Mouse (Mus musculus) left cerebral cortex, adult 2 months (tissue): ENCODE measurements around the gene Minpp1. TPM values are rescaled to one million over a fixed set of nuclear protein-coding genes. Genes with fewer than 3 reads are reported as not detected.
"Not testable (repeated sequence)": the region's sequence is repeated elsewhere in the genome, so short reads cannot be mapped to it uniquely, and the experiment has no call there.

ENCODE experiments used
- DNase-seq, 2 experiments: peaks; one replicate each; pipeline ENCODE4 v3.0.0; 2021 to 2022; ENCODE audit warnings: low spot score in 2 of 2, mixed read lengths in 1 of 2; ENCODE audit errors: extremely low spot score in 1 of 2
- H3K27ac ChIP-seq: fragments of 200-600 bp; 2 replicates; pipeline ENCODE4 v1.8.1; 2022
- H3K4me3 ChIP-seq: fragments of 200-600 bp; 2 replicates; pipeline ENCODE4 v1.8.1; 2022
- CTCF ChIP-seq: fragments of 200-600 bp; IDR thresholded peaks from 2 replicates; pipeline ENCODE4 v1.8.1; 2022; ENCODE audit warnings: antibody characterized with exemption, mild to moderate bottlenecking, moderate library complexity
- intact Hi-C: fragments of 180-260 bp; cut with DNase I; formaldehyde crosslinking; loops from one replicate; pipeline ENCODE4 v1.15.1; 2025
- long read RNA-seq, 2 experiments: library from polyadenylated mRNA; stranded (forward); transcript quantifications; one replicate each; pipeline ENCODE4 v2.0.0; 2021; ENCODE audit warnings: borderline mapping rate in 2 of 2
- total RNA-seq, 2 experiments: library from RNA; stranded (reverse); gene quantifications; 2 replicates each; pipeline ENCODE4 v1.2.3; 2021

Gene Minpp1
- 10 to 100 TPM; 66.3 to 71.3 TPM for total RNA-seq
- long read RNA-seq, experiment 1, transcript Minpp1-201 (5 exons, 2,613 nt): major isoform, 169 of 172 reads
- long read RNA-seq, experiment 1, partial matches to known transcripts: 2 of 172 reads
- long read RNA-seq, experiment 1, other reads (novel, unspliced or antisense): 1 of 172 reads
- long read RNA-seq, experiment 2, transcript Minpp1-201 (5 exons, 2,613 nt): major isoform, 114 of 119 reads
- long read RNA-seq, experiment 2, partial matches to known transcripts: 1 of 119 reads
- long read RNA-seq, experiment 2, other reads (novel, unspliced or antisense): 4 of 119 reads

DNA sequence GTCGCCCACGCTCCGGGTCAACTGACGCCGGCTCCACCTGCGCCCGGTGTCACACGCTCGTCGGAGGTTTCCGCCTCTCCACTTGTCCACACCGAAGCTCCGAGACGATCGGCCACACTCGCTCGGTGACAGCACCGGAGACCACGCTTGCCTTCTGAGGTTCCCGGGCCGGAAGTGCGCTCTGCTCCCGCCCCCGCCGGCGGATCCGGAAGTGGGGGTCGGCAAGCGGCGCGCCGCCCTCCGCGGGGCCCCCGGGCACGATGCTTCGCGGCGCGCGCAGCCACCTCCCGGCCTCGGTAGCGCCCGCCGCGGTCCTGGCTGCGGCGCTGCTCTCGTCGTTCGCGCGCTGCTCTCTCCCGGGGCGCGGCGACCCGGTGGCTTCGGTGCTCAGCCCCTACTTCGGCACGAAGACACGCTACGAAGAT lies at the start of gene Minpp1:
Gene Minpp1 (plus strand): TSS at position 89 of the 425 bp plus-strand sequence.
- intact Hi-C loops: loop anchor here (5.0 kb wide), 2 partner anchors 98 to 313 kb away; partner anchors contain the start of gene Sgms1
- peak; percentile 88 to 90 for DNase-seq
- peak within 1 kb of the TSS; percentile 56 for H3K4me3 ChIP-seq
- H3K27ac ChIP-seq: peak within 1 kb of the TSS; percentile 91
- no peak for TF ChIP-seq CTCF

DNA sequence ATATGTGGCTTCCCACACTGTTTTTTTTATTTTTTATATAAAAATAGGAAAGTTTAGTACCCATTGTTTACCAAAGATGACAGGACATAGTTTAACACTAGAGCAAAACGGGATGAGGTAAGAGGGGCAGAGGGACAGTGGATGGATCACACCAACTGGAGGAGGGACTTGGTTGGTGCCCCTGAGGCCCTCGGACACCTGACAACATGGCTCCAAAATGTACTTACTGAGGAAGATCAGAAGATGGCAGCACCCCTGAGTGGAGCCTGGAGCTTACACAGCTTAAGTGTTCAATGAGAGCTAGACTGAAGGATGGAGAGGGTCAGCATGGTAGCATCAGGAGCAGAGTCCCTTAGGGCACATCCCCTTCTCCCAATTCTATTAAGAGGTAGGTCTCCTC lies 46.2 kb upstream of the Minpp1 start:
- no peak for DNase-seq
- no peak for TF ChIP-seq CTCF
- H3K27ac ChIP-seq: no peak overlapping the region
- no peak overlapping the region for H3K4me3 ChIP-seq
- intact Hi-C loops: no loop called here

DNA sequence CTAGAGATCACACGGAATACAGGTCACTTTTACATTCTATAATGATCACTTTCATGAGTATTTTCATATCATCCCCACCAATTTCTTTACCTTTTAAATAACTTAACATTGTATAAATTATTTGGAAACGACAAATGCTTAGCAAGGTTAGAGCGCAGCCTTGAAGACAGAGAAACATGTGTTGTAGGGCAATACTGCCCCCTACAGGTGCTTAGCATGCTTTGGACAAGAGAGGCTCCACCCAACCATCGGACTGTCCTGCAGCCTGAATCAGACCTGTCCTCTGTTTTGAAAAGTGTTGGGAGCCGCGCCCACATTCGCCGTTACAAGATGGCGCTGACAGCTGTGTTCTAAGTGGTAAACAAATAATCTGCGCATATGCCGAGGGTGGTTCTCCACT lies 44.0 kb upstream of the Minpp1 start:
- peak; percentile 50 for TF ChIP-seq CTCF
- Histone ChIP-seq H3K4me3 (no peak overlapping the region), H3K27ac (no peak overlapping the region)
- intact Hi-C loops: no loop called here
- DNase-seq: no peak

DNA sequence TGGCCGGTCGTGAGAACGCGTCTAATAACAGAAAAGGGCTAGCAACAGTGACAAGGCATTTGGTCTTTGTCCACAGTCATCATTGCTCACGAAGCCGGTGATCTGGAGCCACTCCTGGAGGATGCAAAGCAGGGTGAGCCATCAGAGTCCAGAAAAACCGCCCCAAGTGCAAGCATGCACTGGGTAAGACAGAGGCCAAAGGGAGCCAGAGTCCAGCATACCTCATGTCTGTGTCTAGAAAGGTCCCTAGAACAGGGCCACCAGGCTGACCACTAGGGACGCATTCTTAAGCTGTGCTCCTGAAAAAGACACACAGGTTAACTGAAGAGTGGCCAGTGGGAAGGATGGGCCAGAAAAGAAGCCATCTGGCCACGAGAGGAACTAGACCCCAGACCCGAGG lies 36.6 kb upstream of the Minpp1 start:
- Histone ChIP-seq H3K4me3 (no peak overlapping the region), H3K27ac (no peak overlapping the region)
- DNase-seq: no peak
- TF ChIP-seq CTCF: no peak
- intact Hi-C loops: no loop called here

DNA sequence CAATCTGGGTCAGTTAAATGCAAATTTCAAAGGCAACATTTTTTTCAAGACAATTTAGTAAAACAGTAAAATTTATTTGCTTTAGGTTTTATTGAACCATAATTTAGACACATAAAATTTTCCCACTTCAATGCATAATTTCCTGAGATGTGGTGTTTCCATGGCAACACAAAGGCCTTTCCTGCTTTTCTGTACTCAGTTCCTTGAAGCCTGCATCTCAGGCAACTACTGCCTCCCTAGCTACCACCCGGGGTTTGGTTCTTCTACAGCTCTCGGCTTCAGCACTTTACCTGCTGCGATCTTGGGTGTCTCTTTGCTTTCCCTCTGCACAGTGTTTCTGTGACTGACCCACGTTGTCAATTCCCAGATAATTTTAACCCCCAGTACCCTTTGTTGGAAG lies 33.3 kb upstream of the Minpp1 start:
- intact Hi-C loops: no loop called here
- peak overlapping the region; percentile 63 for H3K27ac ChIP-seq
- DNase-seq: peak in 1 of 2 experiments; percentile 28
- H3K4me3 ChIP-seq: no peak overlapping the region
- TF ChIP-seq CTCF: no peak

DNA sequence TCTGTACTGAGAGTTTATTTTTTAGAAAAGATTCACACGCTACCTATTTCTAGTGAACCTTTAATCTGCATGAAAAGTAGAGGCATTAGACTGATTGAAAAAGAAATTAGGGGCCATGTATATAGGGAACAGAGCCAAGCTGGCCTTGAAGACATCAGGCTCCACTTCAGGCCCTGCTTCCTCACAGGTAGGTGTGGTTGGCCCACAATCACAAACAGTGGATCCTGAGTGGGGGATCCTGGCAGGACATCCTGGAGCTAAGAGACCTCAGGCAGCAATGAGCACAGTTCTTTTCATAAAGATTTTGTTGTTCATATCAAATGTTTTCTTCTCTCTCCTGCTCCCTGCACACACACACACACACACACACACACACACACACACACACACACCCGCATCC lies 28.8 kb upstream of the Minpp1 start:
- intact Hi-C loops: no loop called here

DNA sequence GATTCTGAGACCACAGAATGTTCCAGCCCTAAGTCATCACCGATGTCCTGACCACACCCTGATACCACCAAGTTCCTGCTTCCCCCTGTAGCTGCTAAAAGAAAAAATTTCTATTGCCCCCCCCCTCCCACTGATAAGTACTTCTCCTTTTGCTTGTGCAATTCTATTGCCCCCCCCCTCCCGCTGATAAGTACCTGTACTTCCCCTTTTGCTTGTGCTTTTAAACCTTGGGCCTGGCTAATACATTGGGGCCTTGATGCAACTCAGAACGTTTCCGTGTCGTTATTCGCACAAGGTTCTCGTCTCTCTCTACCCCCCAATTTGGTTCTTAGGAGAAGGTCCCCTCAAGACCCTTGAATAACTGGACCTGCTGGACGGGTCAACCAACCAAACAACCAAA lies 27.9 kb upstream of the Minpp1 start:
- H3K27ac ChIP-seq, intact Hi-C loops, DNase-seq, H3K4me3 ChIP-seq: not testable (repeated sequence)

More for the DNA sequence above, 28.8 kb upstream of the Minpp1 start:
- TF ChIP-seq CTCF: no peak
- Histone ChIP-seq H3K27ac (no peak overlapping the region), H3K4me3 (no peak overlapping the region)
- DNase-seq: no peak

DNA sequence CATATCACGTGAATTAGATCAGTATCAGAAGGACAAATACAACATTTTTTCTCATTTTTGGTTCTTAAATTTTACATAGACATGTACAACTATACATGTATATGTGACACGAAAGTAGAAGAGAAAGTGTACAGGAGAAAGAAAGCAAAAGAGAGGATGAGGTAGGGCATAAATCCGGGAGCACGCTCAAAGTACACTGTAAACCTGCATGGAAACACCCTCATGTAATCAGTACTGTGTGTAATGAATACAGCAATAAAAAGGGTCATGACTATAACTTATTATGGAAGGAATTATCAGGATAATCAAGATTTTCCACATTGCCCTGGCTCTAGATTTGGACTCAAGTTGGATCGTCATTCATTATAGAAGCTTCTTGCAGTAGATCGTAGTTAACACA lies 22.5 kb upstream of the Minpp1 start:
- no peak overlapping the region for H3K4me3 ChIP-seq
- intact Hi-C loops: no loop called here
- TF ChIP-seq CTCF: no peak

DNA sequence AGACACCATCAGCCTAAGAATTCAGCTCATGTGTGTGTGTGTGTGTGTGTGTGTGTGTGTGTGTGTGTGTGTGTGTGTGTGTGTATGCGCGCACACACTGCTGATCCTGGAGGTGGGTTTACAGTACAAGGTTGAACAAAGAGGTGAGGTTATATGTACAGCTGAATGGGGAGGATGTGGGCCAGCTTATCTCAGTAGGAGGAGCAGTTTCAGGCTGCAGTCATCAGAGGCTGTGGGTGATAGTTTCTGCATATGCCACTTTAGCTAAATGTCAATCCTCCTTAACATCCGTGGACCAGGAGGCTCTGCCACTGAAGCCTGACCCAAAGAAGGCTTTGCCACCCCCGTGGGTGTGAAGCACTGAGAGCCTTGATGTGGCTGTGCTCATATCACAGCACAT lies 20.3 kb upstream of the Minpp1 start:
- no peak for DNase-seq
- TF ChIP-seq CTCF: no peak
- intact Hi-C loops: no loop called here
- no peak overlapping the region for H3K4me3 ChIP-seq
- H3K27ac ChIP-seq: no peak overlapping the region

More for the DNA sequence above, 22.5 kb upstream of the Minpp1 start:
- H3K27ac ChIP-seq: no peak overlapping the region
- no peak for DNase-seq

DNA sequence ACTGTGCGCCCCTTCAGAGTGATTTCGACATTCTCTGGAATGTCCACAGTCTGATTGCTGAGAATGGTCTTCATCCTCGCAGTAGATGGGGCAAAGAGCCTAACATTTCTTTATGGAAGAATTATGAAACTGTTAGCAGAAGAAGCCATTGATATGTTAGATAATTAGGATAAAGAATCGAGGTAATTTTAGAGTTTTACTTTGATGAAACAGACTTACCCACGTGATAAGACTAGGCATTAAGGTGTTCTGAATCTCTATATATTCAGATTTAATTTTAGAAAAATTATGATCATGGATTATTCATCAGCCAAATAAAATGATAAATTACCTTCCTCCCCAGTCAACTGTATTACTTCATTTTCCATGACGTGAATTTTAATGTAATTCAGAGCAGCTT lies 19.1 kb upstream of the Minpp1 start, which contains the start of gene Rpl9-ps6:
Gene Rpl9-ps6 (minus strand): TSS at position 101 of the 400 bp plus-strand sequence.
- no peak within 1 kb of the TSS for H3K4me3 ChIP-seq
- TF ChIP-seq CTCF: no peak
- no peak within 1 kb of the TSS for H3K27ac ChIP-seq
- intact Hi-C loops: no loop called here
- no peak for DNase-seq

DNA sequence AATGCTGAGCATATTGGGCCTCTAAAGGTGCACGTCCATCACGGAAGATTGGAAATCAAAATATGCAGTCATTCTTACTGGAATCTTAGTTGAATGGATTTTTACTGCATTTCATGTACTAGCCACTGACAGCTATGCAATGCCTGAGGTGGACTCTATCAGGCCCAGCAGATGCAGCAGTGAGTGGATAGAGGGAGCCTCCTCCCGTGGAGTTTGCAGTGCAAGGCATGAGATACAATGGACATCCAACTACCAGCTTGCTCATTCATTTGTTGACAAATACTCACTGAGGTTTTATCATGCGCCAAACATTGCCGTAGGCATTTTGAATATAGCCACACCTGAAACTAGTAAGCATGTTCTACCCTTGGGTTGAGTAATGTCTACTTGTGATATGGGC lies 18.2 kb upstream of the Minpp1 start:
- intact Hi-C loops: no loop called here
- TF ChIP-seq CTCF: no peak
- no peak for DNase-seq
- Histone ChIP-seq H3K4me3 (no peak overlapping the region), H3K27ac (no peak overlapping the region)

DNA sequence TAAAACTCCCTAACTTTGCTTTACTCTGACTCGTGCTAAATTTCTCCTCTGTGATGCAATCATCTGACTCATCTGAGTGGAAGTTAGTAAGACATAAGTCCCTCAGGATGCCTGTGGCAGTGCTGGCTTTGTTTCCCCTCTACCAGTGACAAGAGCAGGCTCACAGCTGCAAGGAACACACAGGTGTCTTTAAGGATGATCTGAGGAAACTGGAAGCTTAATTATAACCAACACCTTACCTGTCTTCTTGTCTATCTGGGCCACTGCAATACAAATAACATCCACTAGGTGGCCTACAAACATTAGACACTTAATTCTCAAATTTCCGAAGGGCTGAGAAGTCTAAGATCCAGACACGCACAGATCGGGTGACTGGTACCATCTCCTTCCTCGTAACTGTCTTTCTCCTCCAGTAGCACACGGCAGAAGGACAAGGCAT lies 15.5 kb upstream of the Minpp1 start:
- H3K4me3 ChIP-seq: no peak overlapping the region
- no peak overlapping the region for H3K27ac ChIP-seq
- TF ChIP-seq CTCF: peak; percentile 95
- intact Hi-C loops: loop anchor here (5.0 kb wide), 1 partner anchor 498 kb away; no protein-coding TSS in a partner anchor
- peak; percentile 24 to 53 for DNase-seq
